Mouse (Mus musculus): ENCODE results near the gene Bcl2l11.

GRCm38 (mm10) chr2:128095270-128095669 lies 30.6 kb upstream of the Bcl2l11 start:
- TF ChIP-seq EP300 (IDR thresholded peaks at IDR 0.05; ENCODE audit: insufficient read depth, low read depth, low read length), result no peak
- no peak for TF ChIP-seq CTCF (IDR thresholded peaks at IDR 0.05)
